Mouse (Mus musculus) testis, adult 2 months (tissue): ENCODE results near the gene Rplp0. TPM values are rescaled to one million over a fixed set of nuclear protein-coding genes. Genes with fewer than 3 reads are reported as not detected.
A peak's percentile ranks its signal among the peaks of the same experiment; 100 is the strongest.
"Not testable (repeated sequence)": the region's sequence is repeated elsewhere in the genome, so short reads cannot be mapped to it uniquely, and the experiment has no call there.

Source experiments
- H3K27ac ChIP-seq: fragments of 200-500 bp; 2 replicates; pipeline ENCODE4 v1.5.1; 2012; ENCODE audit warnings: low read depth, low read length; ENCODE audit not compliant: control insufficient read depth, insufficient read depth
- H3K27me3 ChIP-seq: fragments of 200-500 bp; 2 replicates; pipeline ENCODE4 v1.6.1; 2012; ENCODE audit warnings: mild to moderate bottlenecking, low read length, moderate library complexity; ENCODE audit not compliant: control insufficient read depth, insufficient read depth
- H3K36me3 ChIP-seq: fragments of 200-500 bp; 2 replicates; pipeline ENCODE4 v1.6.1; 2012; ENCODE audit warnings: mild to moderate bottlenecking, low read length; ENCODE audit not compliant: control insufficient read depth, insufficient read depth
- H3K4me1 ChIP-seq: fragments of 200-500 bp; 2 replicates; pipeline ENCODE4 v1.6.1; 2012; ENCODE audit warnings: low read length; ENCODE audit not compliant: control insufficient read depth, insufficient read depth
- H3K4me3 ChIP-seq: fragments of 200-500 bp; 2 replicates; pipeline ENCODE4 v1.5.1; 2012; ENCODE audit warnings: low read depth, mild to moderate bottlenecking, low read length, moderate library complexity, mixed read lengths; ENCODE audit not compliant: control insufficient read depth
- CTCF ChIP-seq: fragments of 200-500 bp; IDR thresholded peaks from 2 replicates; pipeline ENCODE4 v1.5.1; 2012; ENCODE audit warnings: low read depth, mild to moderate bottlenecking, inconsistent platforms, low read length, moderate library complexity; ENCODE audit not compliant: control insufficient read depth, insufficient read depth, insufficient replicate concordance
- POLR2A ChIP-seq: fragments of 200-500 bp; IDR thresholded peaks from 2 replicates; pipeline ENCODE4 v1.6.1; 2012; ENCODE audit warnings: low read depth, mild to moderate bottlenecking, inconsistent platforms, low read length, moderate library complexity; ENCODE audit not compliant: control insufficient read depth
- polyA plus RNA-seq: library from polyadenylated mRNA; depleted of rRNA; stranded (reverse); fragments of >200 nt; gene quantifications from 2 replicates; pipeline ENCODE4 v1.2.3, GENCODE M21; 2012

Gene Rplp0
- polyA plus RNA-seq, 1 experiment: 1,500 TPM

DNA sequence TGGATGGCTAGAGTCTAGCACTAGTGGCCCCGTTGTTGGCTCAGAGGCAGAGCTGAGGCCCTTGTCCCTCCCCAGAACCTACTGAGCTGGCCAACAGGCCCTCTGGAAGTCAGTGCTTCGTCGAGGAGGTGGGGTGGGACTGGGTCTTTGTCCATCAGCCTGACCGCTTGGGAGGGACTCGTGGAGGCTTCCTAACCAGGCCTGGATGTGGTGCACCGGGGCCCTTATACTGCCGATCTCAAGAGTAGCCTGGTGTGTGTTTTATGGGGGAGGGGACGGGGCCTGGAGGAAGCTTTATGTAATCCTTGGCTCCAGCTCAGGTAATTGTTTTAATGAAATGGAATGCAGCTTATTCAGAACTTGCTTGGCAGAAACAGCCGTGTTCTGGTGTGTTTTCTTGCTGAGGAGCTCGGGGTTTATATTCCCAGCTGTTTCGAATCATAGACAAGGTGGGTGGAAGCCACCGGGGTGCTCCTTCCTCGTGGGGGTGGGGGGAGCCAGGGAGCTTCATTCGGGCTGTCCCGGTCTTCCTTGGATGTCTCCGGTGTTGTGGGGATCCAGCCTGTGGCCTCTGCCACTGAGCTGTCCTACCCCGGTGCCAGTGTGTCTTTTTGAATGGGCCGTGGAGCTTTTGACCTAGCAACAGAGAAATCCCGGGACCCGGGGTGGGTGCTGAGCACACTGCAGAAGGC lies 44.2 kb upstream of the Rplp0 start:
- no peaks in the 10 kb centered on the region for H3K36me3 ChIP-seq
- peak overlapping the region; percentile 46; the same call in 1 of the 2 replicates for H3K27ac ChIP-seq
- no peaks in the 10 kb centered on the region for H3K27me3 ChIP-seq
- TF ChIP-seq CTCF (no peak), POLR2A (no peak)
- H3K4me3 ChIP-seq: no peak overlapping the region
- H3K4me1 ChIP-seq: peaks cover 23% of the 10 kb centered on the region

- H3K27ac ChIP-seq: no peak overlapping the region
- H3K4me1 ChIP-seq: peaks cover 34% of the 10 kb centered on the region
Observed at GRCm38 (mm10) chr5:115516081-115516907, 43.0 kb upstream of the Rplp0 start.

DNA sequence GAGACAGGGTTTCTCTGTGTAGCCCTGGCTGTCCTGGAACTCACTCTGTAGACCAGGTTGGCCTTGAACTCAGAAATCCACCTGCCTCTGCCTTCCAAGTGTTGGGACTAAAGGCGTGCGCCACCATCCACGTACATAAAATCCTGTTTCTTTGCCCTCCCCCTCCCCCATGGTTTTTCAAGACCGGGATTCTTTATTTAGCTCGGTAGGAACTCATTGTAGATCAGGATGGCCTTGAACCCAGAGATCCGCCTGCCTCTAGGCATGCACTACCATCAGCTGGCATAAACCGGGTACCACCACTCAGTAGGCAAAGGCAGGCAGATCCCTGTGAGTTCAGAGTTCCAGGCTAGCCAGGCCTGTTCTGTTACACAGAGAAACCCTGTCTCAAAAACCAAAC lies 42.4 kb upstream of the Rplp0 start:
- H3K4me1 ChIP-seq: peaks cover 39% of the 10 kb centered on the region

More at GRCm38 (mm10) chr5:115516081-115516907, 43.0 kb upstream of the Rplp0 start:
- no peaks in the 10 kb centered on the region for H3K36me3 ChIP-seq
- TF ChIP-seq CTCF (no peak), POLR2A (no peak)
- H3K27me3 ChIP-seq: no peaks in the 10 kb centered on the region
- no peak overlapping the region for H3K4me3 ChIP-seq

DNA sequence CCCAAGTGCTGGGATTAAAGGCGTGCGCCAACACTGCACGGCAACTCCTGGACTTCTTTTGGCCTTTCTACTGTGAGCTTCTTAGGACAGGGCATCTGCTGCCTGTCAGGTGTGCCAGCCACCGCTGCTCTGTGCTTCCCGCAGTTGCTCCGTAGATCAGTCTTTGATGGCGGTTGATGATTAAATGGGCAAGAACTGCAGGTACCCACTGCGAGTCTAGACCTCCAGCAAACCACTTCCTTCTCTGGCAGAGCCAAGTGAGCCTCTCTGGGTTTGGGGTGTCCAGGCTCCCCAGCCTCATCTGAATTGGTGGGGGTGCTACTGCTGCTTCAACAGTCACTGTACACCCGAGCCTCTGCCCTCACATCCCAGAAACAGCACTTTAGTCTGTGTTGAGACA lies 41.8 kb upstream of the Rplp0 start:
- Histone ChIP-seq H3K27ac (no peak overlapping the region), H3K4me1 (peaks cover 39% of the 10 kb centered on the region), H3K4me3 (peak overlapping the region; percentile 3; the same call in 1 of the 2 replicates), H3K27me3 (no peaks in the 10 kb centered on the region), H3K36me3 (no peaks in the 10 kb centered on the region)
- TF ChIP-seq CTCF (no peak), POLR2A (no peak)

More for the DNA sequence above, 42.4 kb upstream of the Rplp0 start:
- TF ChIP-seq POLR2A: no peak
- Histone ChIP-seq H3K4me3 (no peak overlapping the region), H3K27ac (no peak overlapping the region), H3K27me3 (no peaks in the 10 kb centered on the region), H3K36me3 (no peaks in the 10 kb centered on the region)

DNA sequence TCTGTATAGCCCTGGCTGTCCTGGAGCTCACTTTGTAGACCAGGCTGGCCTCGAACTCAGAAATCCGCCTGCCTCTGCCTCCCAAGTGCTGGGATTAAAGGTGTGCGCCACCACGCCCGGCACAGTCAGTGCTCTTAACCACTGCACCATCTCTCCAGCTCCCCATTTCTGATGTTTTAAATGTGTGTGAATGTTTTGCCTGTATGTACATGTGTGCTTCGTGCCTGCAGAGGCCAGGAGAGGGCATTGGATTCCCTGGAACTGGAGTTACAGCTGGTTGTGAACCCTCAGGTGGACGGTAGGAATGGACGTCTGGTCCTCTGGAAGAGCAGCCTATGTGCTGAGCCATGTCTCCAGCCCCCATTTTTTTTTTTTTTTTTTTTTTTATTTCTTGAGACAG lies 41.1 kb upstream of the Rplp0 start:
- H3K4me1 ChIP-seq: peaks cover 39% of the 10 kb centered on the region
- not testable (repeated sequence) for H3K4me3 ChIP-seq

DNA sequence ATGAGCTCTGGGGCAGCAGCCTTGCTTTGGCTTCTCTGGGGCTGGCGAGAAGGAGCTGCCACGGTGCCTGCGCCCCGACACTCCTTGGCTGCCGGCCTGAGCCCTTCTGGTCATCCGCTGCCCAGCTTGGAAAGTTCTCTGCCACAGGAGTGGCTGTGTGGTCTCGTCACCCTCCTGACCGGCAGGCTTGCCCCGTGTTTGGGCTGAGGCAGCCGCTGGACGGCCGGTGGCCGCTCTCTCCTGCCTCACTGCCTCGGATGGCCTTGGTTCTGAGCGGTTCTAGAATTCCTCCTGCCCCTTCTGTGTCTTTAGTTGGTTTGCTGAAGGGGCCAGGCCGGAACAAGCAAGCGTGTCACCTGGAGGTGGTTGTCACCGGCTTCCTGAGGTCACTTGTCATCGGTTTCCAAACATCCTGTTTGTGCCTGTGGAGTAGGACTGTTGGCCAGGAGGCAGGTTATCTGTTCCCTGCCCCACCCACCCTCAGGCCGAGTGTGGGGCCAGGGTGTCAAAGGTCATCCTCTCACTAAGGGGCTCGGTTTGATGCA lies 38.9 kb upstream of the Rplp0 start:
- no peaks in the 10 kb centered on the region for H3K27me3 ChIP-seq
- peaks cover 29% of the 10 kb centered on the region for H3K4me1 ChIP-seq
- H3K27ac ChIP-seq: no peak overlapping the region
- TF ChIP-seq POLR2A (no peak), CTCF (no peak)
- no peaks in the 10 kb centered on the region for H3K36me3 ChIP-seq
- no peak overlapping the region for H3K4me3 ChIP-seq

More for the DNA sequence above, 41.1 kb upstream of the Rplp0 start:
- H3K27me3 ChIP-seq, H3K36me3 ChIP-seq, H3K27ac ChIP-seq: not testable (repeated sequence)

GRCm38 (mm10) chr5:115521553-115522461 lies 37.5 kb upstream of the Rplp0 start:
- Histone ChIP-seq H3K27me3 (no peaks in the 10 kb centered on the region), H3K27ac (peak overlapping the region; percentile 14; the same call in 1 of the 2 replicates), H3K4me1 (peaks cover 20% of the 10 kb centered on the region), H3K4me3 (no peak overlapping the region), H3K36me3 (no peaks in the 10 kb centered on the region)
- TF ChIP-seq POLR2A (no peak), CTCF (no peak)
